Mouse (Mus musculus): ENCODE data around the gene Psd4.

DNA sequence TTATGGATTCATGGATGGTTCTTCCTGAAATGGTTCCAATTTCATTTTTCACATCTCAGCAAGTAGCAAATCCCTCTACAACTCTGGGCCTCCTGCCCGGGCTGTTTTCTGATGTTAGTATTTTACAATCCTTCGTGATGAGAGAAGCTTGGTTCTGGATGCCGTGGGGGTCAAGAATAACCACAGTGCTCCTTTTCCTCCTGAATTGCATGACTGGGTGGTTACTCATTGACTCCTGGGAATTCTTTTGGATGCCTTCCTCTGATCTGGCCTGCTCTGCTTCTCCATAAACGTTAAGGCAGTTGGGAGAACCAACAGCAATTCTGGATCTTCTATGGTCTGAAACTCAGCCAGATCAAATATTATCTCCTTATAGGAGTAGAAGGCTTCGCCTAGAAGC lies 85.8 kb downstream of the Psd4 start:
- TF ChIP-seq POLR2A (IDR thresholded peaks at IDR 0.05; ENCODE audit: insufficient read depth, low read depth, low read length) (no peak), CTCF (IDR thresholded peaks at IDR 0.05; ENCODE audit: insufficient read depth, low read depth, low read length) (no peak)
